Mouse (Mus musculus) midbrain, embryonic 11.5 days (tissue): ENCODE measurements around the gene Orm3. TPM values are rescaled to one million over a fixed set of nuclear protein-coding genes. Genes with fewer than 3 reads are reported as not detected.
A peak's percentile ranks its signal among the peaks of the same experiment; 100 is the strongest.

Source experiments
- ATAC-seq: fragments of 200-750 bp; cut with Nextera tagmentation; 2 replicates; pipeline ENCODE4 v1.8.0; 2017; ENCODE audit warnings: moderate TSS enrichment, moderate library complexity; ENCODE audit not compliant: low FRiP score
- DNase-seq: peaks from one replicate; pipeline ENCODE4 v3.0.0; 2015; ENCODE audit warnings: low spot score; ENCODE audit errors: missing footprints
- H3K27ac ChIP-seq: fragments of 300-500 bp; sonication (generic); 2 replicates; pipeline ENCODE4 v1.5.1; 2014; ENCODE audit warnings: low read depth, low read length
- H3K27me3 ChIP-seq: fragments of 300-500 bp; sonication (generic); 2 replicates; pipeline ENCODE4 v1.6.1; 2014; ENCODE audit warnings: mild to moderate bottlenecking, low read length, moderate library complexity, mixed read lengths; ENCODE audit not compliant: control insufficient read depth, insufficient read depth
- H3K36me3 ChIP-seq: fragments of 300-500 bp; sonication (generic); 2 replicates; pipeline ENCODE4 v1.6.1; 2014; ENCODE audit warnings: mild to moderate bottlenecking, low read length, moderate library complexity, mixed read lengths; ENCODE audit not compliant: control insufficient read depth, insufficient read depth
- H3K4me1 ChIP-seq: fragments of 300-500 bp; sonication (generic); 2 replicates; pipeline ENCODE4 v1.6.1; 2014; ENCODE audit warnings: low read length; ENCODE audit not compliant: control insufficient read depth, insufficient read depth
- H3K4me2 ChIP-seq: fragments of 300-500 bp; sonication (generic); 2 replicates; pipeline ENCODE4 v1.6.1; 2014; ENCODE audit warnings: mild to moderate bottlenecking, moderate library complexity
- H3K4me3 ChIP-seq: fragments of 300-500 bp; sonication (generic); 2 replicates; pipeline ENCODE4 v1.5.1; 2014; ENCODE audit warnings: low read depth, low read length
- H3K9ac ChIP-seq: fragments of 300-500 bp; sonication (generic); 2 replicates; pipeline ENCODE4 v1.6.1; 2014; ENCODE audit warnings: low read length
- H3K9me3 ChIP-seq: fragments of 300-500 bp; sonication (generic); 2 replicates; pipeline ENCODE4 v1.6.1; 2016; ENCODE audit warnings: low read length; ENCODE audit not compliant: control insufficient read depth
- WGBS: fragments of 180-500 bp; shearing (Covaris S2); extraction: QIAGEN DNeasy Blood & Tissue Kit; methylation state at CpG from one replicate; pipeline ENCODE4 v1.1.7; 2014; 5-methylcytosine and 5-hydroxymethylcytosine counted together
- polyA plus RNA-seq: library from polyadenylated mRNA; unstranded; fragments of >200 nt; fragmentation: Nextera tagmentation; extraction: Ambion mirVana; gene quantifications from 2 replicates; pipeline ENCODE4 v1.2.1, GENCODE M21; 2014

Gene Orm3
- polyA plus RNA-seq, 1 experiment from 2014 or later = not detected

DNA sequence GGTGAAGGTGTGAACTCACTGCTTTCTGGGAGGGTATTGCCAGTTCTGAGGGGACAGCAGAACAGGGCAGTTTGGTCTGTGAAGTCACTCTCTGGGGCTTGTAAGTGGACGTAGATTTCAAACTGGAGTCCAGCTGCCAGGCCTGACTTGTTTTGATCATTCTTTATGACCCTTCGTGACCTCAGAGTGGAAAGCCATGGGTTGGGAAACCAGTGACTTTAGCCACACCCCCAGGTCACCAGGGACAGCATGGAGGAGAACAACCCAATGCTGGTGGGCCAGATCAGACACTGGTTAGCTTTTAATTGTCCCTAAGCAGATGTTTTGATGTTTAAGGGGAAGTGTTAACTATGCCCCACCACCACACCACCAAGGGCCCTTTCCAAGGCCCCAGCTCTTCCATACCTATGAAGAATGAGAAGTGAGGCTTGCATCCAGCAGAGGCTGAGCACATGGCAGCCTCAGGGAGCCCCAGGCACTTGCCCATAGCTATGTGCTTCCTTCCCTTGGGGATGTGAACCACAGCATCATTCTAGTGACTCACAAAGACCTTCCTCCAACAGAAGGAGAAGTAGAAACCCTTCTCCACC, 1.1 kb downstream of the Orm3 start:
- WGBS = 63% methylated on average over 2 of the region's 2 CpGs
- DNase-seq = no peak

GRCm38 (mm10) chr4:63359861-63360260, 3.9 kb downstream of the Orm3 start:
- Histone ChIP-seq H3K9ac (no peak overlapping the region), H3K27ac (no peak overlapping the region), H3K27me3 (no peaks in the 10 kb centered on the region), H3K4me3 (no peak overlapping the region), H3K4me1 (no peaks in the 10 kb centered on the region), H3K36me3 (no peaks in the 10 kb centered on the region), H3K9me3 (no peaks in the 10 kb centered on the region), H3K4me2 (no peak overlapping the region)
- ATAC-seq (peak; percentile 35; the same call in 1 of the 2 replicates), DNase-seq (peak; percentile 76)
- 77% methylated on average over 6 of the region's 6 CpGs for WGBS

More for the DNA sequence above, 1.1 kb downstream of the Orm3 start:
- ATAC-seq = no peak
- Histone ChIP-seq H3K9ac (no peak overlapping the region), H3K36me3 (no peaks in the 10 kb centered on the region), H3K4me2 (no peak overlapping the region), H3K4me1 (no peaks in the 10 kb centered on the region), H3K9me3 (no peaks in the 10 kb centered on the region), H3K4me3 (no peak overlapping the region), H3K27ac (no peak overlapping the region), H3K27me3 (no peaks in the 10 kb centered on the region)

DNA sequence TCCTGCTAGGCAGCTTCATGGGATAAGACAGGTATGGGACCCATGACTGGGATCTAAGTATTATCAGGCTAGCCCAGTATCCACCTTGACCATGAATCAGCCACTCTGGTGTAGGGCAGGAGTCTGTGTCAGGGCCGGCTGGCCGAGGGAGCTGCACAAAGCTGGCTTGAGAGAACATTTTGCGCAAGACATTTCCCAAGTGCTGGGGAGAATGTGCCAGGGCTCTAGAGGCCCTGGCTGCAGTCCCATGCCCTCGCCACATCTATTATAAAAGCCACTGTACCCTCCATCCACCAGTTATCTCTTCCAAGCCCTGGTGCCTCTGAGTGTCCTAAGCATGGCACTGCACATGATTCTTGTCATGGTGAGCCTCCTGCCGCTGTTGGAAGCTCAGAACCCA, 6.2 kb downstream of the Orm3 start, which contains the start of gene Orm2:
Gene Orm2 (plus strand): TSS at position 300 of the 400 bp plus-strand sequence.
- DNase-seq = peak; percentile 33
- Histone ChIP-seq H3K27me3 (no peaks in the 10 kb centered on the region), H3K36me3 (no peaks in the 10 kb centered on the region), H3K4me3 (no peak within 1 kb of the TSS), H3K4me2 (no peak within 1 kb of the TSS), H3K9me3 (no peaks in the 10 kb centered on the region), H3K27ac (no peak within 1 kb of the TSS), H3K9ac (no peak within 1 kb of the TSS), H3K4me1 (no peaks in the 10 kb centered on the region)
- WGBS = 91% methylated on average over 5 of the region's 5 CpGs
- no peak for ATAC-seq

GRCm38 (mm10) chr4:63368577-63368976, 12.6 kb downstream of the Orm3 start:
- H3K27me3 ChIP-seq = no peaks in the 10 kb centered on the region
- DNase-seq = peak; percentile 99
- no peak overlapping the region for H3K27ac ChIP-seq
- peak; percentile 68 for ATAC-seq
- no peaks in the 10 kb centered on the region for H3K9me3 ChIP-seq
- H3K4me1 ChIP-seq = no peaks in the 10 kb centered on the region
- no peak overlapping the region for H3K4me2 ChIP-seq
- H3K9ac ChIP-seq = no peak overlapping the region
- H3K36me3 ChIP-seq = peaks cover 4% of the 10 kb centered on the region
- no peak overlapping the region for H3K4me3 ChIP-seq
- WGBS = 14% methylated on average over 4 of the region's 4 CpGs

GRCm38 (mm10) chr4:63370897-63371296, 14.9 kb downstream of the Orm3 start:
- Histone ChIP-seq H3K9me3 (no peaks in the 10 kb centered on the region), H3K9ac (no peak overlapping the region), H3K27ac (no peak overlapping the region), H3K4me2 (no peak overlapping the region), H3K4me1 (no peaks in the 10 kb centered on the region), H3K36me3 (peaks cover 8% of the 10 kb centered on the region), H3K27me3 (no peaks in the 10 kb centered on the region), H3K4me3 (no peak overlapping the region)
- 35% methylated on average over 7 of the region's 7 CpGs for WGBS
- no peak for ATAC-seq
- DNase-seq = peak; percentile 85

DNA sequence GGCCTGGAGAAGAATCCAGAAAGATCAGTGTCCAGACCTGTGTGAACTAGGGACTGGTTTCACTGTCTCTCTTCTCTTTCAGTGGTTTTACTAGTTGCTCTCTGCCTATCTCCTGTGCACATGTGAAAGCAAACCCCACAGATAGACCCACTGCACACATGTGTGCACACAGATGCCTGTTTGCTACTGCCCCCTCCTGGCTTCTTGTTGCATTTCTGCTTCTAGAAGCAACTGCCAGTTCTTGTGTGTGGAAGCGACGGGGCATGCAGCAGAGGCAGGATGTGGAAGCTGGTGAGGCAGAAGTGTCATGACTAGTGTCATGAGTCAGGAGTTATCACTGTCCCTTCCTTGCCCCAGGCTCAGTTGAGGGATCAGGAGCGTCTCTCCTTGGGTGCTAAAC, 15.9 kb downstream of the Orm3 start:
- Histone ChIP-seq H3K27me3 (no peaks in the 10 kb centered on the region), H3K9ac (no peak overlapping the region), H3K4me1 (no peaks in the 10 kb centered on the region), H3K4me3 (no peak overlapping the region), H3K9me3 (no peaks in the 10 kb centered on the region), H3K27ac (no peak overlapping the region), H3K4me2 (no peak overlapping the region), H3K36me3 (peaks cover 12% of the 10 kb centered on the region)
- DNase-seq (no peak), ATAC-seq (no peak)
- 69% methylated on average over 3 of the region's 3 CpGs for WGBS

DNA sequence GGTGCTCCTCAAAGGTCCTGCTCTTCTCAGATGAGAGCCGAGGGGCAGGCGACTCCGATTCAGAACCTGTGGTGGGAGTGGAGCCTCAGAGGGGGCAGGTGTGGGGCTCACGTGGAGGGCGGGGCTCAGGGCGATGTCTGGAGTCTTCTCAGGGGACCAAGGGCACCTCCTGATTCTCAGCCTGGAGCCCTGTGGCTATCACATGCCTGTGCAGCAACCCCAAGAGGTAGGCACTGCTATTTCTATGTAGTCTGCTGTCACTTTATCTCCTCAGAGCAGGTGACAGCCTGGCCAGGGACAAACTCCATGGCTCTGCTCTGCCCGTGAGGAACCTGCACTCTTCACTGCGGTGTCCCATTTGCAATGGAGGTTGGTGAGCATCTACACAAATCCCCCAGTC, 17.4 kb downstream of the Orm3 start:
- Histone ChIP-seq H3K4me1 (no peaks in the 10 kb centered on the region), H3K4me2 (no peak overlapping the region), H3K27me3 (no peaks in the 10 kb centered on the region), H3K36me3 (peaks cover 12% of the 10 kb centered on the region), H3K27ac (no peak overlapping the region), H3K9ac (no peak overlapping the region), H3K9me3 (no peaks in the 10 kb centered on the region), H3K4me3 (no peak overlapping the region)
- ATAC-seq (no peak), DNase-seq (no peak)
- 90% methylated on average over 8 of the region's 8 CpGs for WGBS

GRCm38 (mm10) chr4:63374331-63374730, 18.4 kb downstream of the Orm3 start:
- no peaks in the 10 kb centered on the region for H3K27me3 ChIP-seq
- no peaks in the 10 kb centered on the region for H3K9me3 ChIP-seq
- peaks cover 15% of the 10 kb centered on the region for H3K36me3 ChIP-seq
- H3K27ac ChIP-seq = no peak overlapping the region
- no peaks in the 10 kb centered on the region for H3K4me1 ChIP-seq
- no peak overlapping the region for H3K9ac ChIP-seq
- no peak for DNase-seq
- no peak for ATAC-seq
- no peak overlapping the region for H3K4me2 ChIP-seq
- H3K4me3 ChIP-seq = no peak overlapping the region
- WGBS = 82% methylated on average over 12 of the region's 12 CpGs

GRCm38 (mm10) chr4:63375367-63375766, 19.4 kb downstream of the Orm3 start:
- ATAC-seq (no peak), DNase-seq (no peak)
- no peaks in the 10 kb centered on the region for H3K9me3 ChIP-seq
- no peak overlapping the region for H3K27ac ChIP-seq
- no peaks in the 10 kb centered on the region for H3K27me3 ChIP-seq
- 94% methylated on average over 1 of the region's 1 CpGs for WGBS
- no peak overlapping the region for H3K9ac ChIP-seq
- H3K36me3 ChIP-seq = peaks cover 13% of the 10 kb centered on the region
- H3K4me2 ChIP-seq = no peak overlapping the region
- H3K4me1 ChIP-seq = no peaks in the 10 kb centered on the region
- H3K4me3 ChIP-seq = no peak overlapping the region
